Mouse (Mus musculus) 416B (cell line): ENCODE data around the gene Gm26938.

Experiments used
- DNase-seq: peaks from one replicate; pipeline ENCODE4 v3.0.0; 2011; ENCODE audit warnings: low read depth

Gene Gm26938

GRCm38 (mm10) chr5:139826357-139827055 lies at the start of gene Gm26938, which contains the start of gene Psmg3:
Gene Gm26938, minus strand, starts transcription at chr5:139826407.
Gene Psmg3, minus strand, starts transcription at chr5:139826885.
- DNase-seq = peak; percentile 91

- no peak for DNase-seq
These were observed 45.3 kb upstream of the Gm26938 start for GRCm38 (mm10) chr5:139871526-139871925.

DNA sequence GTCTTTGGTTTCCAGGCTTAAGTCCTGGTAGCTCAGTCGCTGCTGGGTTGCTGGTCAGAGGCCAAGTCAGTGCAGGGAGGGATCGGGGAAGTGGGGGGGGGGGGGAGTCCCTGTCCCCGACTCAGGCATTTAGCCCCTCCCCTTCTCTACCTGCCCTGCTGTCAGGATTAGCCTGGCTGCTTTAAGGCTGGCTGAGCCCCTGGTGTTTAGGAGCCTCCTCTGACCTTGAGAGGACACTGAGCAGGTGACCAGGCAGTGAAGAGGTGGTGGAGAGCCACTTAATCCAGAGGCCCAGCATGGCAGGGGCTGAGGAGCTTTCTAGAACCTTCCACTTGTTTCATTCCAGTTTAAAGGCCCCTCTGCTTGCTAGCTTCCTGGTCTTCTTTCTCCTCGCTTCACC lies 44.7 kb upstream of the Gm26938 start:
- no peak for DNase-seq

GRCm38 (mm10) chr5:139862759-139863158 lies 36.6 kb upstream of the Gm26938 start:
- DNase-seq = no peak

DNA sequence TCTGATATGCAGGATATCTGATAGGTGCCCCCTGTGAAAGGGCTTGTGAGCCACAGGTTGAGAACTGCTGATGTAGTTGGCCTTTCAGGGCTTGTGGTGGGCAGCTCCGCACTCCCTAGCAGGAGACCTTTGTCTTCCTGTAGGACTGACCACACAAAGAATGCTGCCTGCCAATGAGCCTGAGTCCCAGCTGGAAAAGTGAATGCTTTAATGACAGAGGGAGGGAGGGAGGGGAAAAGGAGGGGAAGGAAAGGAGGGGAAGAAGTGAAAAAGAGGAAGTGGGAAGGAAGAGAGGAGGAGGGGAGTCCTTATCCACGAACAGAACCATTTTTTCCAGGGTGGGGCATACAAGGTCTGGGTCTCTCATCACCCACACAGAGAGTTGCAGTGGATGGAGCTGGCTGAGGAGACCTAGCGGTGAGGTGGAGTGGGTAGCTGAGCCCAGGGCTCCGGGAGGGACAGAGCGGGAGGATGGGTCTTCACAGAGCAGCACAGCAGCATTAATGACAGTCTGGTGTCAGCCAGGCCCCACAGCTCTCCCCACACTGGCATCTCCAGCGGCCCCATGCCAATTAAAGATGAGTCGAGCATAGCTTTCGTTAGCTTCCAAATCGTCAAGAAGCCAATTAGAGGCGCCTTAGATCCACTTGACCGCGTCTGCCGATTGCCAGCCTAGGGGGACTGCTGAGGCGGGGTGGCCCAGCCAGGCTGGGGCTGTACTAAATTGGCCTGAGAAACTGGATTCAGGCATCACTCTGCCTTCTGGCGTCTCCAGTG lies 34.3 kb upstream of the Gm26938 start:
- DNase-seq = no peak

- no peak for DNase-seq
These were observed 23.6 kb upstream of the Gm26938 start for GRCm38 (mm10) chr5:139849626-139850320.

GRCm38 (mm10) chr5:139839142-139839541 lies 12.9 kb upstream of the Gm26938 start:
- DNase-seq = no peak

DNA sequence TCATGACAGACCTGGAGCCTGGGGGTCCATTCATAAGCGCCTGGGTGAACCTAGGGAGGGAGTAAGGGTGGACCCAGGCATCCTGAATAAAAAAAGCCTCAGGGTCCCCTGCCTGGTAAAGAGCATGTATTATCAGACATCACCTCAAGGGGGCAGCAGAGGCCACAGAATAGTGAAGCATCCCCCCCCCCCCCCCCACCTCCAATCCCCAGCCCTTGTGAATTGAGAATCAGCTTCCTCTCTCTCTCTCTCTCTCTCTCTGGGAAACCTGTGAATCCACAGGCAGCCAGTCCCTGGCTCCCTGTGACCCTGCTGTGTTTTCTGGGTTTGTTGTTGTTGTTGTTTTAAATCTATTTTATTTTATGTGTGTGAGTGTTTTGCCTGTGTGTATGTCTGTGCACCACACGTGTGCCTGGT lies 12.3 kb upstream of the Gm26938 start:
- peak; percentile 67 for DNase-seq

DNA sequence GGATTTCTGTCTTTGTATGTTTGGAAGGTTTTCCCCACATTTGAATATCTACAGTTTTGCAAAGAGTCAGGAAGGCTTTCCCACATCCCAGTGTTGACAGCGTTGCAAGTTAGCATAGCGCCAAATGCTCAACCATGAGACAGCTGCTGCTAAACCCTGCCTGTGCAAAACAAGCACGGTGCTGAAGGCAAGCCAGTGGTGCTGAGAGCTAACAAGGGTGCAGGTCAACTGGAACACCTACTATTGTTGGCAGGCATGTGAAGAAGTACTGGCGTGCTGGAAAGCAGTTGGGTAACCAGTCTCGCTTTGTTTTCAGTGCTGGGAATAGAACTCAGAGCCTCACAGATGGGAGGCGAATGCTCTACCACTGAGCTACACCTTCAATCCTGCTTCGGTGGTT lies 9.5 kb upstream of the Gm26938 start:
- DNase-seq = no peak

DNA sequence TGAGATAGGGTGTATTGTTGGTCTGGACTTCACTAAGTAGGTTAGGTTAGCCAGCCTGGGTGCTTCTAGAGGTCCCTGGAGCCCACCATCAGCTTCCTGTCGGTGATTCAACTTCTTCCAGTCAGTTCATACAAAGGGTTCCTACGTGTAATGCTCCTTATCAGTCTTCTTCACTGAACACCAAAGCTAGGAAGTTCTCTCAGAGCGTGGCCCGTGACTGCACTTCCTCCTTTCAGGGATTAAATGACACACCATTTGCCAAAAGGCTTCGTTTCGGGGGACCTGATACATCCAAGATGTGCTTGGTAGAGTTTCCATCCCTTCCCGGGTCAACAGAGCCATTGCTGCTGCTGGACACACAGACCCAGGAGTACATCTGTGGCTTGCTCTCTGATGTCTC lies 5.9 kb upstream of the Gm26938 start:
- peak; percentile 64 for DNase-seq

- peak; percentile 91 for DNase-seq
These were observed 4.5 kb upstream of the Gm26938 start for GRCm38 (mm10) chr5:139830734-139831133.

DNA sequence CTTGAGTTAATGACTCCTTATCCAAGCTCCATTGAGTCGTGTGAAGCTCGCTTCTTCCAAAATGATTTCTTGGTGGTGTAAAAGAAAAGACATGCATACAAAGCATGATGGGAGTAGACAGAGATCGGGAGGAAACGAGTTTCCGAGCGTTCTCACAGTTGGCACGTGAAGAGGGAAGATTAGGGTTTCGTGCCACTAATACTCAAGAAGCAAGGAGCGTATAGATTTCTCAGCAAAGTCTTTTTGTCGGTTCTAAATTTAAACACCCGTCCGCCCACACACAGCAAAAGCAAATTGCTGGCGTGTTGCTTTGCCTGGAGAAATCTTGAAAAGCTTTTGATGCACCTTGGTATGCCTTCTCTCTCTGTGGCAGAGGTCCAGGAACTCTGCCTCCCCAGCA lies 3.2 kb upstream of the Gm26938 start:
- DNase-seq = no peak

DNA sequence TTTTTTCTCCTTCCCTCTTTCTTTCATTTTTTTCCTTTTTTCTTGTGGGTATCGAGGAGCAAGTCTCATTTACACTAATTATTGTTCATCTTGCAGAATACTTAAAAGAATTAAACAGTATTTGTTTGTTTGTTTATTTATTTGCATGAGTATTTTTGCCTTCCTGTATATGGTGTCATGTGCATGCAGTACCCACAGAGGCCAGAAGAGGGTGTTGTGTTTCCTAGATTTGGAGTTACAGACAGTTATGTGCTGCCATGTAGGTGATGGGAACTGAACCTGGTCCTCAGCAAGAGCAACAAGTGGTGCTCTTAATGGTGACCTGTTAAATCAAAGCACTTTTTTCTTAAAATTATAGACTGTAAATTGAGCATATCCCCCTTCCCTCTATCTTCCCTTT lies 1.4 kb upstream of the Gm26938 start:
- peak; percentile 48 for DNase-seq

DNA sequence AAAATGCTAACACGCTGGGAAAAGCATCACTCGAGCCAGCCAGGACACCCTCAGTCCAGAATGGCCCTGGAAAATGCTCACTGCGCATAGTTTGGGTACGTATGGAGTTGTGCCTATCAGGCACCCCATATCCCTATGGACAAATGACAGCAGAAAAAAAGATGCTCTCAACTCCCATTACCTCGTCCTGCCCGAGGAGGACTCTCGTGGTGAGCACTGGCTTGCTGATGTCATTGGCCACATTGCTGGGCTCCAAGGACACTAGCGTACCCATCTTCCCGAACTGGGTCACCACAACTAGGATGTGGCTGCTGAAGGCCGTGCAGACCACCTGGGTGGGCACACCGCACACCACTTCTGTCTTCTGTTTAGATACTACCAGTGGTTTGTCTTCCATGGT lies 260 bp downstream of the Gm26938 start:
- DNase-seq = no peak

- DNase-seq = no peak
These were observed 1.7 kb downstream of the Gm26938 start for GRCm38 (mm10) chr5:139824531-139824930.

DNA sequence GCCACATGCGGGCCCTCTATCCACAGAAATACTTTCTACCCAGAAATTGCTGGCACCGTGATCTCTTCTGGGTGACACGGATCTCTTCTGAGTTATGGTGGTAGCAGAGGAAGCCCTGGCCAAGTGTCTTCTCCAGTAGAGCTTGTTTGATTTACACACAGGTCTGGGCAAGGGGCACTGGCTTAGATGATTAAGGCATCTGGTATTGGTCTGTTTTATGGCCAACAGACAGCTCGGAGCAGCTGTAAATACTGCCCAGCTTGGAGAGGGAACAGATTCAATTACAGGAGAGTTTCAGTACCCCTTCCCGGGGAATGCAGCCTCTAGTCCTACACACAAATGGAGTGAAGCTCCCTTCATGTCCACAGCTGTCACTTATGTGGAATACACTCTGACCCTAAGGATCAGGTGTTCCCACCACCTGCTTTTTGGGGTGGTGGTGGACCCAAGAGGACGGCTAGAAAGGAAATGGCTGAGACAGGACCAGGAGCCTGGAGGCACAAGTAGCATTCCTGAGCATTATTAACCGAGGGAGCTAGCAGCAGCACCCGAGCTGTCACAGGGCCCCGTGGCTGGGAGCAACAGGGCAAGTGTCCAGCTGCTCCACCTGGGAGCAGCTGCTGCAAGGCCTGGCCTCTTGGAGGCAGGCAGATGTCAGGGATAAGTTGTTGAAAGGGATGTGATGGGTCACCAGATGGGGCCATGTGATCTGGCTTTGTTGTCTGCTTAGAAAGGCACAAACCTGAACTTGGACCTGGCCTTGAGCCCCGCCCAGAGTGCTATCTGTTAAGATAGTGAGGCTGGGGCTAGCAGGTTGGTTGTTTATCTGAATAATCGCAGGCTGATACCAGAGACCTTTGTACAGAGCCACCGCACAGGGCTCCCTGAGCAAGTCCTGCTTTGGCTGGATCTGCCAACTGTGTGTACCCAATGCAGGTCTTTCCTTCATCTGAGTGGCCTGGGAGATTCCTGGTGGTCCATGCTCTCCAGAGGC lies 4.4 kb downstream of the Gm26938 start:
- DNase-seq = no peak

GRCm38 (mm10) chr5:139819538-139820181 lies 6.5 kb downstream of the Gm26938 start, which contains the start of gene Tmem184a:
Gene Tmem184a, minus strand, starts transcription at chr5:139819917.
- no peak for DNase-seq

GRCm38 (mm10) chr5:139818801-139819200 lies 7.4 kb downstream of the Gm26938 start:
- DNase-seq = peak; percentile 68

DNA sequence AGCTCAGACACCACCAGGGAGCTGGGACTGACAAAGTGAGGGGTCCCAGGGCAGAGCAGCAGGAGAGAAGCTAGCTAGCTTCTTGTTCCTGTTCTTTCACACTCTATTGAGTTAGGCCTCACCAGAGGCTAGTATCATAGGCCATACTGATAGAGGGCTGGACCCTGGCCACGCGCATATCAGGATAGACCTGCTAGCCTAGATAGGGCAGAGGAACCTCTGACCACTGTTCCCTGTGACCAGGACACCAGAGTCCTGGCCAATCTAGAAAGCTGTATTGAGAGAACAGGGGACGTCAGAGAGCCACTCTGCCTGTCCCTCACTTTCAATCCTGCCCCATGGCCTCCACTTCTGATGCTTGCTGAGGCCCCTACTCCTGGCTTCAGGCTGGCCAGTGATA lies 8.2 kb downstream of the Gm26938 start:
- no peak for DNase-seq

DNA sequence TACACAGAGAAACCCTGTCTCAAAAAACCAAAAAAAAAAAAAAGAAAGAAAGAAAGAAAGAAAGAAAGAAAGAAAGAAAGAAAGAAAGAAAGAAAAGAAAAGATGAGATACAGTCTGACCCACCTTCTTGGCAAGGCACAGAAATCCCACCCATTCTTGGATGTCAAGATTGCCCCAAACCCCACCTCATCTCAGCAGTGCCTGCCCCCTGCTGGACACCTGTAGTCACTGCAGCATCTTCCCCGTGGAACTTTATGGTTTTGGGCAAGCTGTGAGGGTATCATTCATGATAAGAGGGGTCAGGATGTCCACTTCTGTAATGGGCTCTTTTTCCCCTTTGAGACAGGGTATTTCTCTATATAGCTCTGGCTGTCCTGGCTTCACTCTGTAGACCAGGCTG lies 8.9 kb downstream of the Gm26938 start:
- DNase-seq = peak; percentile 38

DNA sequence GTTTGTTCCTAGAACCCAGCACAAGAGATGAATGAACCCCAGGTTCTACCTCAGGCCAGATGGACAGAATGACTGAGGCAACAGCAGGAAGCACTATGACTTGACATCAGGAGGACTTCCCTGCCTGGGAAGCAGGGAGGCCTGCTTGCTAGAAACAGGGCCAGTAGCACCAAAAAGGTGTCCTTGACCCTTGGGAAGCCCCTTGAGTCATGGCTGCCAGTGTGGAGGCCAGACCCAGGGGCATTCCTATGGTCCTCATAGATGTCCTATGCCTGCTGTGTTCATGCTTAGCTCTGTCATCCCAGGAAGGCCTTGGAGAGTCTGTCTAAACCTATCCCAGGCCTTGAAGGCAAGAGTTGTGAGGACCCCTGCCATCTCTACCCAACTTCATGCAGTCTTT lies 9.8 kb downstream of the Gm26938 start:
- DNase-seq = no peak
